Mouse (Mus musculus): ENCODE data around the gene Tet1.
A peak's percentile ranks its signal among the peaks of the same experiment; 100 is the strongest.
"Not testable (repeated sequence)": the region's sequence is repeated elsewhere in the genome, so short reads cannot be mapped to it uniquely, and the experiment has no call there.

Gene Tet1

DNA sequence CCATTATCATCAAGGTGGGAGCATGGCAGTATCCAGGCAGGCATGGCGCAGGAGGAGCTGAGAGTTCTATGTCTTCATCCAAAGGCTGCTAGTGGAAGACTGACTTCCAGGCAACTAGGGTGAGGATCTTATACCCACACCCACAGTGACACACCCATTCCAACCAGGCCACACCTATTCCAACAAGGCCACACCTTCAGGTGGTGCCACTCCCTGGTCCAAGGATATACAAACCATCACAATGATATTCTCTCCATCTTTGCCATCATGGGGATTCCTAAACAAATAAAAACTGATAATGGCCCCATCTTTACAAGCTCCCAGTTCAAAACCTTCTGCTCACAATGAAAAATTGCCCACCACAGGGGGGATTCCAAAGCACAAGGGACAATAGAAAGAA lies at the start of gene Tet1:
Tet1 (minus strand) TSS at position 101 of the 400 bp plus-strand sequence.
- DNase-seq, result not testable (repeated sequence)

DNA sequence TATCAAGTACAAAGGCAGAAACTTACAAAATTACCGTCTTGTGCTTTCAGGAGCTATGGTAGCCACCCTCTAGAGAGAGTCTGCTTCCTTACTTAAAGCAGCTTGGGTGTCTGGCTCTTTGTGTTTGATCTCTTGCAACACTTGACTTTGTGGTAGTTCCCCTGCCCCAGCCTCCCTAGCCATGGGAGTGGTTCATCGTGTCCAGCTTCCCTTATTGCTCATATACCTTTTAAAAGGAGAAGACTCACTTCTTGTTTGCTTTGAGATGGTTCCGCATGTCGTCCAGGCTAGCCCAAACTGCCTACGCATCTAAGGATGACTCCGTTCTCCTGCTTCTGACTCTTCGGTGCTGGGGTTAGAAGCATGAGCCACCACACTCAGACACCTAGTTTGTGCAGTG lies 39.8 kb upstream of the Tet1 start:
- DNase-seq, result no peak

DNA sequence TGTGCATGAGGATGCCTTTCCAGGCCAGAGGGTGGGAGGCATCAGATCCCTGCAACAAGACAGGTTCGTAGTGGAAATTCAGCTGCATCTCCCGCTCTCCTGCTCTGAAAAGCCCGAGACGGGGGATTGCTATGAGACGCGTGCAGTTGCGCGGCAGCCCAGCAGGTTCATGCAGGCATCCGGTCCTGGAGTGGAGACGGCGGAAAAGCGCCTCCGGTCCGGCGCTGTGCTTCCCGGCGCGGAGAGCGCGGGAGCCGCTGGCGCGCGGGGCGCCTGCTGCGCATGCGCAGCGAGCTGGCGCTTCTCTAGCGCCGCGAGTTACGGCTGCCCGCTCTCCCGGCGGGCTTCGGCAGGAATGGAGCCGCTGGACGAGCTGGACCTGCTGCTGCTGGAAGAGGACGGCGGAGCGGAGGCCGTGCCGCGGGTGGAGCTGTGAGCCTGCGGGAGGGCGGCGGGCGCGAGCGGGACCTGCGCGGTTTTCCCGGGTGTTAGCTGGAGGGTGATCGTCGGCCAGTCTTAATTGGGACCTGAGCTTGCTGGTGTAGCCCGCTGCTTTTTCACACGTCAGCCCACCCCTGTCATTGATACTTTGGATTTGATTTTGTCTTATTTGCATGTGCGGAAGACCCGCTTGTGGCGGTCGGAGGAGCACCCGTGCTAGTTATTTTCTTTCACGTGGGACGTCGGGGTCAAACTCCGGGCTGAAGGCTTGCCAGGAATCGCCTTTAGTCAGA lies 38.1 kb upstream of the Tet1 start, which contains the start of gene Dna2:
Dna2 (plus strand) TSS at position 289 of the 734 bp plus-strand sequence.
- peak; percentile 89 for DNase-seq

DNA sequence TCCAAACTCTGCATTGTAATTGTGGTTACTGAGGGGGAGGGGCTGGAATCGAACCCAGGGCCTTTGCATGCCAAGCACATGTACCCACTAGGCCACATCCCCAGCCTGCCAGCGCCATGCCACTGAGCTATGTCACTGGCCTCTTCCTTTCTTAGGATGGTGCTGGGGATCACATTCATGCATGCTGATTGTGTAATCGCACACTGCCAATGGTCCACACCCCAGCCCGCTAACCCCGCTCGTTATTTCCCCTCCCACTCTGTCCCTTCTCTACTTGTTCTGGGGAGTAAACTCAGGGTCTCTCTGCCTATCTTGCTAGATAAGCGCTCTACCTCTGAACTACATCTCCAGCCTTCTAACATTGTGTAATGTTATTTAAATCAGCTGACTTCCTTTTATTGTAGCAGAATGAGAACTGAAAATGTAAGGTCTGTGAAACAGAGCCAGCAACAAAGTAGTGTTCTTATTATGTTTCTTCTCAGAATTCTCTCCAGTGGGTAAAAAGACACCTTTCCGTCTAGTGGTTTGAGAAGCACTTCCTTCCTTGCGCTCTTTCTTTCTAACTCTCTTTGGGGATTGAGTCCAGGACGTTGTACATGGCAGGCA lies 36.3 kb upstream of the Tet1 start:
- no peak for DNase-seq

DNA sequence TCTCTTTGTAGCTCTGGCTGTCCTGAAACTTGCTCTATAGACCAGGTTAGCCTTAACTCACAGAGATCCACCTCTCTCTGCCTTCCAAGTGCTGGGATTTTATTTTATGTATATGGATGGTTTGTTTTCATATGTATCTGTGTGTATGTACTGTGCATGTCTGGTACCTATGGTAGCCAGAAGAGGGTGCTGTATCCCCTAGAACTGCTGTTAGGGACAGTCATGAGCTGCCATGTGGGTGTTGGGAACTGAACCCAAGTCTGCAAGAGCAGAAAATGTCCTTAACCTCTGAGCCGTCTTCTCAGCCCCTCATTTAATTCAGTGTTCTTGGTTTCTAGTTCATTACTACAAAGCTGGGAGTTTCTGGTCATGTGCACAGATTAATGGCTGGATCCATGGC lies 23.6 kb upstream of the Tet1 start:
- no peak for DNase-seq

DNA sequence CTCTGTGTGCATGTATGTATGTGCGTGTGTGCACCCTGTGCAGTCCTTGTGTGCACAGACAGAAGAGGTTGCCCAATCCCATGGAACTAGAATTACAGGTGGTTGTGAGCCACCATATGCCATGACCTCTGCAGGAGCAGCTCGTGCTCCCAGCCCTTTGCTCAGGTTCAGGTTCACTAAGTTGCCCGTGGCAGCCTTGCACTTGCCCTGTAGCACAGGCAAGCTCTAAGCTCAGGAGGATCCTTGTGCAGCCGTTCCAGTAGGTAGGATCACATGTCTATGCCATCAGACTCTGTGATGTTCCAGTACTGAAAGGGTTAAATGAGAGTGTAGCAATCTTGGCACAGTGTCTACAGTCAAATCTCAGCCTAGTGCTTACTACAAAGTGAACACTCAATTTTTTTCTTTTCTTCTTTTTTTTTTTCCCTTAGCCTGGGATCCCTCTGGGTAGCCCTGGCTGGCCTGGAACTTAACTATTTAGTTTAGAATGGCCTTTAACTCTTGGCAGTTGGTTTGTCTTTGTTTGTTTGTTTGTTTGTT lies 15.4 kb upstream of the Tet1 start:
- peak; percentile 51 for DNase-seq

DNA sequence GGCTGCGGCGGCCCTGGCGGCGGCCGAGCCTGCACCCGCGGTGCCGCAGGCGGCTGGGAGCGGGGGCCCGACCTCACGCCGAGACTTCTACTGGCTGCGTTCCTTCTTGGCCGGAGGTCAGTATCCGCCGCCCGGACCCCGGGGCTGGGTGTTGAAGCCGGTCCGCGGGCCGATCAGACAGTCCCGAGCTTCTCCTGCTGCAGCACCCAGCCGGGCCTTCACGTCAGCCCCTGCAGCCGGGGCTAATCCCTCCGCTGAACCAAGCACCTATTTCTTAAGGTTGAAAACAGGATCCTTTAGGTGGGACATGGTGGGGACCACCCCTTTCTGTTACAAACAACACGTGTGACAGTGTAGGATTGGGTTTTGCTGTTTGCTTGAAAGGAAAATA lies 12.0 kb upstream of the Tet1 start:
- no peak for DNase-seq

DNA sequence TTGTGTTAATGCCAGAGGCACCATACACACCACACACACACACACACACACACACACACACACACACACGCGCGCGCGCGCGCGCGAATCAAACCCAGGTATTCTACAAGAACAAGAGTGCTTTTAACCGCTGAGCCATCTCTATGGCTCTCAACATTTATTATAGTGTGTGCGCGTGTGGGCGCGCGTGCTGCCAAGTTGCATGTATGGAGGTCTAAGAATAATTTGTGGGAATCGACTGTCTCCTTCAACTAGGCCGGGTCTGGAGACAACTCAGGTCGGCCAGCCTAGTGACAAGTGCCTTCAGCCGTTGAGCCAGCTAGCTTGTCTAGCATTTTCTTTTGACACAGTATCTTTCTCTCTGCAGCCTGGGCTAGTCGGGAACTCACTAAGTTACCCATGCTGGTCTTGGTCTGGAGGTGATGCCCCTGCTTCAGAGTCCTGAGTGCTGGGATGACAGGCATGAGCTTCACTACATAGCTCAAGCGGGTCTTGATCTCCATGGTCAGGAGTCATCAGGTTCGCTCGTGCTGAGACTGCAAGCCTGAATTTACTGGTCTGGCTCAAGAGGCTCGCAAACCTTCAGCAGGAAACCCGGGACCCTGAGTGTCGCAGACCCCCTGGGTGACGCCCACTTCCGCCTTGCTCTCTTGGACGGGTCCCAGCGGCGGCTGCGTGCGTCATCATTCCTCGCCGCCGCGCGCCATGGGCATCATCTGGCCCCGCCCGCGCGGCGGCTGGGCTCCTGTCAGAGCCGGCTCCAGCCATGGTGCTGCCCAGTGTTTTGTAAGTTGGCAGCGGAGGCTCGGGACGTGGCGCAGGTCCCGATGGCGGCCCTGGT lies 11.3 kb upstream of the Tet1 start, which contains the start of gene Slc25a16:
Slc25a16 (plus strand) TSS at position 709 of the 841 bp plus-strand sequence.
- peak; percentile 96 for DNase-seq

DNA sequence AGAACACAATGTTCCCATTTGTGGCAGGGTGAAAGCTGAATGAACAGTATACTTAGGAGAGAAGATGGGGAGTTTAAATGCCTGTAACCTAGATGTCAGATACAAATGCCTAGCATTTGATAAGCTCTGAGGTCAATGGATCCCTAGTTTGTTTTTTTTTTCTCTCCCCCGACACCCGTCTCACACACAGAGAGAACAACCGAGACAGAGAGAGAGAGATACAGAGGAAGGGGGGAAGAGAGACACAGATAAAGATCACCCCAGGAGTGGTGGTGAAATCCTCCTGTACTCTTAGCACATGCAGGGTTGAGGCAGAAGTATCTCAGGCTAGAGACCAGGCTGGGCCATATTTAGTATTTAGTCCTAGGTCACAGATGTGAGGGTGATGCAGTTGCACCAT lies 10.2 kb upstream of the Tet1 start:
- no peak for DNase-seq

DNA sequence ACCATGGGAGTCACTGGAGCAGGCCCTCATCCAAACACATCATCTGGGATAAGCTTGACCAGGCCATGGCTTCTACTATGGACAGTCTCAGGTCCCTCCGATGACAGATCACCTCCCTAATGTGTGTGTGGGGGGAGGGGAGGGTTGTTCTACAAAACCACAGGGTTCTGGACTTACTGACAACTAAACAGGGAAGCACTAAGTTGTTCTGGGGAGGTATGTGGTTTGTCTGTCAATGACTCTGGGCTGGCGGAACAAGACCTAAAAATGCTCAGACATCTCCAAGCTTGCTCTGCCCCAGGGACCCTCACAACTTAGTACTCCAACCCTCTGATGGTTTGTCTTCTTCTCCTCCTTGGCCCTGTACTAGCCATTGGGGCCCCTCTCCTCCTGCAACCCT lies 2.3 kb upstream of the Tet1 start:
- no peak for DNase-seq

DNA sequence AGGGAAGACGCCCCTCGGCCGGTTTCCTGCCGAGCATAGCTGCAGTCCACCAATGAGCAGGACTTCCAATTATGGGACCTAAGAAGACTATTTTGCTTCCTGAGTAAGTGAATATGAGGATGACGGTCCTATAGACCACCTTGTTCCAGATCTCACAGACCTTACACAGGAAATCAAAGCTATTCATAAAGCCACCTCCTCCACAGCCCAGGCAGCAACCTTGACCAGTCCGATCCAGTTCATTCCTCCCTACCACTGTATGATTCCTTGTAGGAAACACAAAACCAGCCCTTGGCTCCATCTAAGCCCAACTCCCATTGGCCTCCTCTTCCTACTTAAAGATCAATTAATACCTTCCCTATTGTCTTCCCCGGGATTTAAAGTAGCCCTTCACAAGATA lies 2.5 kb downstream of the Tet1 start:
- no peak for DNase-seq

DNA sequence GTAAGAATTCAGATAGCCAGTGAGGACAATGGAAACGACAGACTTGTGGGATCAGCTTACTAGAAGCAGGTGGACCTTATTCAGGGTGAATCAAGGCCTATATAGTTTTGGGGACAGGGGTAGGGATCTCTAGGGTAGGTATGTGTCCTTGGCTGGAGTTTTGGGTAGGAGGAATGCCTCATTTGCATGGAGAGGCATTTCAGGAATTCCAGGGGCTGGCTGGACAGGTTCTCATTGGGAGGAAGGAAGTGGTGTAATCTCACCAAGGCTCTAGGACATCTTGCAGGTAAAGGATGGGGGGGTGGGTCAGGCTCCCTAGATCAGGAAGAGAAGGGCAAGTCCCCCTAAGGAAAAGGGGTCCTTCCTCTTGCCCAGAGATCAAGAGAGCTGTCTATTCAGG lies 6.0 kb downstream of the Tet1 start:
- no peak for DNase-seq

DNA sequence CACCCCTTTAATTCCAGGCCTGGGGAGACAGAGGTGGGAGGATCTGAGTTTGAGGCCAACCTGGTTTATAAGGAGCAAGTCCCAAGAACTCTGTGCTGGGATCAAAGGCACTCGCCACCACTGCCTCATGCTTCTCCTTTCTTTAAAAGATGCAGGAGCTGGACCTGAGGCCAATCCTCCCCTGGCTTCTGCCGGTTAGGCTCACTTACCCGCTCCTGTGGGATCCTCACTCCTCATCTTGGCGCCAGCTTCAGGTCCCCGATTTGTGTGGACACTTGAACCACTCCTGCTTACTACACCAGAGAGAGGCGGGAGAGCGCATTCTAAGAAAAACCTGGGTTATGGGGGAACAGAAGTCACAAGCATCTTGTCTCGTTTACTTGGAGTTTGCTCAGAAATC lies 7.0 kb downstream of the Tet1 start:
- DNase-seq, result no peak

DNA sequence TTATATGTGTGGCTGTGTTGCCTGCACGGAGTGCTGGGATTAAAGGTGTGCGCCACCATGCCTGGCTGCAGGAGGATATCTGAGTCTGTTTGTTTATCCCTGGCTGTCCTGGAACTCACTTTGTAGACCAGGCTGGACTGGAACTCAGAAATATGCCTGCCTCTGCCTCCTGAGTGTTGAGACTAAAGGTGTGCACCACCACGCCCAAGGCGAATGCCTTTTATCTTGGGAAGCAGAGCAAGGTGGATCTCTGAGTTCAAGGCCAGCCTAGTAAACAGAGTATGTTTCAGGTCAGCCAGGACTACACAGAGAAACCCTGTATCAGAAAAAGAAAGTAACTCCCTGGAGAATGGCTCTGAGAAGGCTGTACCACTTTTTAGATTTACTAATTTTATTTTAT lies 8.7 kb downstream of the Tet1 start:
- no peak for DNase-seq

DNA sequence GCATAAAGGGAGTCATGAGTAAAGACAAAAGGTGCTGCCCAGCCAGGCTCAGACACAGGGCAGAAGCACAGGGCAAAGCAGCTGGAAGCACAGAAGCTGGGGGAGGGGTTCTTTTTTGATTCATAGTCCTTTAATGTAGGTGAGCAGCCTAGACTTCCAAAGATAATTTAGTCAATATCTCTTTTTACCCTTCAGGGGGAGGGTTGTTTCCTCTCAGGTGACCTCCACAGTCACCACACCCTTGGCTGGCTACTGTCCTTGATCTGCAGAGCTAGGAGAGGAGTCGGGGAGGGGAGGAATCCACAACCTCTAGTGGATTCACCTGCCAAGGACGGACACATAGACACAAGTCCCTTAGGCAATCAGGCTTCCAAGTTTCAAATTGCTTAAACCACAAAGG lies 10.7 kb downstream of the Tet1 start:
- no peak for DNase-seq

DNA sequence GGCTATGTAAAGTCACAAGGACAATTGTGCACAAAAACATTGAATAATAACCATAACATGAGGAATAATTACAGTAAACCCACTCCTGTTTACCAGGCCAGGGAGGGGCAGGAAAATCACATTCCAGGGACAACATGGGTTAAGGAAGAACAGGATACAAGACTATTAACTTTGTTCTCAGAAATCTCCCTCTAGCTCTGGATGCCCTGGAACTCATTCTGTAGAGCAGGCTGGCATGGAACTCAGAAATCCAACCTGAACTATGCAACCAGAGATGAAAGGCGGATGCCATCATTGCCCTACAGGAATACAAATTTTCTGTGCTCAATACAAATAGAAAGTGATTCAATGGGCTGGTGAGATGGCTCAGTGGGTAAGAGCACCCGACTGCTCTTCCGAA lies 11.4 kb downstream of the Tet1 start:
- no peak for DNase-seq

DNA sequence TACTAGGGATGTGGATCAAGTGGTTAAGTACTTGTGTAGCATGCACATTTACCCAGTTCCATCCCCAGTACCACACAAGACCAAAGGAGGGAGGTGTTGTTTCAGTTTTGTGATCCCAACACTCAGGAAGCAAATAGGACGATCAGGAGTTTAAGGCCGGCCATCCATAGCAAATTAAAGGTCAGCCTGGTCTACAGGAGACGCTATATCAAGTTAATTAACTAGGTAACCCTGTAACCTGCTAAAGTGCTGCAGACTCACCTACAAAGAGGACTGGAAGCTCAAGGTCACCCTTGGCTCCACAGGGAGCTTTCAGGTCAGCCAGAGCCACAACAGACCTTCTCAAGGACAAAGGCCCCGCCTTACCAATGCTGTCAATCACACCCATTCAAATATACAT lies 12.0 kb downstream of the Tet1 start:
- peak; percentile 38 for DNase-seq

DNA sequence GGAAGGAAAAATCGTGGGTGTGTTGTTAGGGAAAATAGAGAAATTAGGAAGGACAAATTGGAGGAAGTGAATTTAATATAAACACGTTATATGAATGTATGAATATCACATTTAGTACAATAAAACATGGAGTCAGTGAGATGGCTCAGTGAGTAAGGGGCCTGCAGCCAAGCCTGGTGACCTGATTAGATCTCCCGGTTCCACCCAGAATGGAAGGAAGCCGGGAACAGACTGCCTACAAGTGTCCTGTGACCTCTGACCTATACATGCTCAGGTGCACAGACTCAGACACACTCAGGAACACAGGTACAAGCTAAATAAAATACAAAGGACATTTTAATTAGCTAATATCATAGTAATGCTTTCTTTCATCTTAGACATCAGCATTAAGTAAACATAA lies 12.8 kb downstream of the Tet1 start:
- DNase-seq, result no peak

DNA sequence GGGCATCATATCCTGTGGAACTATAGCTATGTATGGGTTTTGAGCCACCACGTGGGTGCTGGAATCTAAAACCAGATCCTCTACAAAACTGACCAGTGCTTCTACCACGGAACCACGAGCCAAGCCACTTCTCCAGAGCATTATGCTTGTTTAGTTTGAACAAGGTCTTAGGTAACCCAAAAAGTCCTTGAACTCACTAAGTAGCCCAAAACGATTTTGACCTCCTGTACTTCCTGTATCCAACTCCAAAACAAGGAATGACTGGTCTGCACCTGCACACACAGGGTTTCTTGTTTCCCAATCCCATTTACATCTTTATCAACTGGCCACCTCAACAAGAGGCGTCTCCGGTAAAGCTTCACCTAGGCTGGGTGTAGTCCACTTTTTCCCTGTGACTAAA lies 13.4 kb downstream of the Tet1 start:
- DNase-seq, result no peak

DNA sequence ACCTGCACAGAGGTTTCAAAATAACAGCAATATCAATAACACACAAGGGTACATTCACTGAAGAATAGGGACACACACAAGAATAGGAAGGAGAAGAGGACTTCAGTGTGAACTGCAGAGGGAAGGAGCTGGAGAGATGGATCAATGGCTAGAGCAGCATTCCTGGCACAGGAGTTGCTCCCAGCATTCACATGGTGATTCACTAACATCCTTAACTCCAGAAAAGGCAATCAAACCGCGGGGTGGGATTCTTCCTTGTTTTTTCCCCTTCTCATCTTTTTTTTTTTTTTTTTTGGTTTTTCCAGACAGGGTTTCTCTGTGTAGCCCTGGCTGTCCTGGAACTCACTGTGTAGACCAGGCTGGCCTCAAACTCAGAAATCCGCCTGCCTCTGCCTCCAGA lies 14.3 kb downstream of the Tet1 start:
- no peak for DNase-seq

DNA sequence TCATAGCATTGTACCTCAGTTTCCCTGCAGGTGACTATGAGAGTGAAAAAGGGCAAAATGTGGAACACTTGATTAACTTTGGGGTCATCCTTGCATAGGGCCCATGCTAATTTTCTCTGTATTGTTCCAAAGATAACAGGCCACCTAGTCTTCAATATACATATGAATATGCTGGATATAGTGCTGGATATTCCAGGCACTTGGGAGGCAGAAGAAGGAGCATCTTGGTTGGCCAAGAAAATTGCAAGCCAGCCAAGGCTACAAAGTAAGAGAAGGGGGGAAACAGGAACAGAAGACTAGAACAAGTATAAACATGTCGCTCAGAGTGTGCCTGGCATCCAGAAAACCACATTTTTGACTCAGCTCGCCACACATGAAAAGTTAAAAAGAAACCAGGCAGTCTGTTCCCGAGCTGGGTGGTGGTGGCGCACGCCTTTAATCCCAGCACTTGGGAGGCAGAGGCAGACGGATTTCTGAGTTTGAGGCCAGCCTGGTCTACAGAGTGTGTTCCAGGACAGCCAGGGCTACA lies 15.4 kb downstream of the Tet1 start:
- DNase-seq, result no peak

DNA sequence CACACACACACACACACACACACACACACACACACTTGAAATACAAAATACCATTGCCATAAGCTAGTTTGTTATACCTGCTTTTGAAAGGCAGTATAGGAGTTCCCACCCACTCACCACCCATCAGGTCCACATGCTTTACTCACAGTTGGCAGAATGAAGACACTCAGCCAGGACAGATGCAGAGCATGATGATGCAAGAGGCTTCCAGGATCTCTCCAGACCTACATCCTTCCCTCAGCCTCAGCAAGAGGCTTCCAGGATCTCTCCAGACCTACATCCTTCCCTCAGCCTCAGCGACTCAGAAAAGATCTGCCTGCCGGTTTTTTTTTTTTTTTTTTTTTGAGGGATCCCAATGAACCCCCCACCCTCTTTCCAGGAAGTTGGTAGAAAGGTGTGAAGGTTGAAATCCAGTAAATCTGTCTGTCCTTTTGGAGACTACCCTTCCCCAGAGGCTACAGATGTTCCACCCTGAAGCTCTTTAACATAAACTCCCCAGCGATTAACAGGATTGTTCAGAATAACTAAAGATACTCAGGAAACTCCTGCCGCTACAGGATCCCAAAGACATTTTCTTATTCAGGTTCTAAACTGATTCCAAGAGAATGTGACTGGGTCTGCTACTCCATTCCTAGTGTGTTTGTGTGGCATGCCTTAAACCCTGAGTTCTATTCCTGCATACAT lies 16.1 kb downstream of the Tet1 start:
- DNase-seq, result no peak

DNA sequence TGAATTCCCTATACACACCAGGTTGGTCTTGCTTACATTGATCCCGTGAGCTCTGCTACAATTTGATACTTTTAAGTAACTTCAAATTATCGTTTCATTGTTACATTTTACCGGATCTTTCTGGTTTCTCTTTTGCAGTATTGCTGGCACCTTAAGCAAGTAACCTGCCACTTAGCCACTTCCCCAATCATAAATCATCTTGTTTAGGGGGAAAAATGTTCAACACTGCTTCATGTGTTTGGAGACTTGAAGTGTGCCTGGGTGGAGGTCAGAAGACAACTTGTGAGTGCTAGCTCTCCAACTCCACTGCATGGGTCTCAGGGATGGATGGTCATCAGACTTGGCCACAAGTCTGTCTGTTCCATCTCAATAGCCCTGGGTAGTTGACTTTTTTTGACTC lies 17.8 kb downstream of the Tet1 start:
- no peak for DNase-seq

All from kidney, postnatal 14 days (tissue).